Mouse (Mus musculus) liver, embryonic 16.5 days (tissue): Measurements from ENCODE around the gene Pdzd3. TPM values are rescaled to one million over a fixed set of nuclear protein-coding genes. Genes with fewer than 3 reads are reported as not detected.

ENCODE experiments used
- ATAC-seq: fragments of 200-750 bp; cut with Nextera tagmentation; 2 replicates; pipeline ENCODE4 v1.8.0; 2017; ENCODE audit warnings: low read depth, mild to moderate bottlenecking, moderate number of reproducible peaks, moderate library complexity
- H3K27ac ChIP-seq: fragments of 300-500 bp; sonication (generic); 2 replicates; pipeline ENCODE4 v1.5.1; 2014; ENCODE audit warnings: mild to moderate bottlenecking, low read length
- H3K27me3 ChIP-seq: fragments of 300-500 bp; sonication (generic); 2 replicates; pipeline ENCODE4 v1.6.1; 2014; ENCODE audit warnings: low read depth, low read length, mixed read lengths; ENCODE audit not compliant: control insufficient read depth, insufficient read depth
- H3K36me3 ChIP-seq: fragments of 300-500 bp; sonication (generic); 2 replicates; pipeline ENCODE4 v1.6.1; 2014; ENCODE audit warnings: mild to moderate bottlenecking; ENCODE audit not compliant: control insufficient read depth, insufficient read depth
- H3K4me1 ChIP-seq: fragments of 300-500 bp; sonication (generic); 2 replicates; pipeline ENCODE4 v1.6.1; 2014; ENCODE audit warnings: low read depth, low read length, mixed read lengths; ENCODE audit not compliant: control insufficient read depth
- H3K4me2 ChIP-seq: fragments of 300-500 bp; sonication (generic); 2 replicates; pipeline ENCODE4 v1.6.1; 2014; ENCODE audit warnings: low read depth, low read length, mixed read lengths
- H3K4me3 ChIP-seq: fragments of 300-500 bp; sonication (generic); 2 replicates; pipeline ENCODE4 v1.5.1; 2014; ENCODE audit warnings: low read depth, mild to moderate bottlenecking, low read length
- H3K9ac ChIP-seq: fragments of 300-500 bp; sonication (generic); 2 replicates; pipeline ENCODE4 v1.6.1; 2014; ENCODE audit warnings: low read depth, low read length
- H3K9me3 ChIP-seq: fragments of 300-500 bp; sonication (generic); replicated peaks from 2 replicates; pipeline ENCODE4 v1.6.1; 2016; ENCODE audit warnings: low read length; ENCODE audit not compliant: control insufficient read depth
- WGBS: fragments of 180-500 bp; shearing (Covaris S2); extraction: QIAGEN DNeasy Blood & Tissue Kit; methylation state at CpG from one replicate; pipeline ENCODE4 v1.1.7; 2014; ENCODE audit not compliant: insufficient replicate concordance; 5-methylcytosine and 5-hydroxymethylcytosine counted together
- polyA plus RNA-seq: library from polyadenylated mRNA; unstranded; fragments of >200 nt; fragmentation: Nextera tagmentation; extraction: Ambion mirVana; gene quantifications from 2 replicates; pipeline ENCODE4 v1.2.1, GENCODE M21; 2015

Gene Pdzd3
- polyA plus RNA-seq, 1 experiment from 2014 or later = 0.14 TPM

DNA sequence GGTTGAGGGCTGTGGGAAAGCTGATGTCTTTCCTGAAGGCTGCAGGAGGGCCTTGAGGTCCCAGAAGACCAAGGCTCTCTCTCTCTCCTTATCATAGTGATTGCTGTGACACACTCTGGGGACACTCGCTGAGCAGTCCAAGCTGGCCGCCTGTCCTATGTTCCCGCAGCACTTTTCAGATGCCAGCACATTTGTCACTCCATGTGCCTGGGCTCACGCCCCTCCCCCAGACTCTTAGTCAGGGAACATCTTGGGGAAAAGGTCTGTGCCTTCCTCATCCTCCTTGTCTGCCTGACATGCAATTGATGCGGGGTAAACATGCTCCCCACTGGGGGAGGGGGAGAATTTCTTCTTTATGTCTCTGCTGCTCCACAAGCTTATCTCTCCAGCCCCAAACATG, 31.9 kb upstream of the Pdzd3 start:
- H3K27me3 ChIP-seq = no peaks in the 10 kb centered on the region; the same call in 1 of the 2 replicates
- H3K27ac ChIP-seq = no peak overlapping the region
- H3K4me1 ChIP-seq = peaks cover 19% of the 10 kb centered on the region
- whole genome bisulfite sequencing = 63% methylated on average over 5 of the region's 5 CpGs
- ATAC-seq = no peak
- H3K9me3 ChIP-seq = no peaks in the 10 kb centered on the region
- H3K36me3 ChIP-seq = peaks cover 29% of the 10 kb centered on the region
- H3K4me3 ChIP-seq = no peak overlapping the region
- no peak overlapping the region for H3K4me2 ChIP-seq
- no peak overlapping the region for H3K9ac ChIP-seq

DNA sequence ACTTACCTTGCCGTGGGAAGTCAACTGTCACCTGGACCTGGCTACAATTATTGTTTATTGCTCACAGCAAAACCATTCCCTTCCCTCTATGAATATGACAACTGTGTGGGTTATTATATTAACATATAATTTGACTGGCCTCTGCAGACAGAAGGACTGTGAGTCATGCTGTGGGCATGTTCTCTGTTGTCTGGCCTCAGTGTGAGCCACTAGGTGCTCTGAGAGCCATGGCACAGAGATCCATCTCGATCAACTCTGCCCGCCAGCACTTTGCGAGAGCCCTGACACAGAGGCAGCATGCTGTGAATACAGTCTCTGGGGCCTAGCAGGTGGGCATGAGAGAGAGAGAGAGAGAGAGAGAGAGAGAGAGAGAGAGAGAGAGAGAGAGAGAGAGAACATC, 18.7 kb upstream of the Pdzd3 start:
- Histone ChIP-seq H3K9ac (no peak overlapping the region), H3K36me3 (peaks cover 19% of the 10 kb centered on the region), H3K27ac (no peak overlapping the region), H3K27me3 (no peaks in the 10 kb centered on the region), H3K4me2 (no peak overlapping the region), H3K4me1 (peaks cover 16% of the 10 kb centered on the region), H3K4me3 (no peak overlapping the region), H3K9me3 (no peaks in the 10 kb centered on the region)
- 82% methylated on average over 4 of the region's 4 CpGs for WGBS
- ATAC-seq = no peak

DNA sequence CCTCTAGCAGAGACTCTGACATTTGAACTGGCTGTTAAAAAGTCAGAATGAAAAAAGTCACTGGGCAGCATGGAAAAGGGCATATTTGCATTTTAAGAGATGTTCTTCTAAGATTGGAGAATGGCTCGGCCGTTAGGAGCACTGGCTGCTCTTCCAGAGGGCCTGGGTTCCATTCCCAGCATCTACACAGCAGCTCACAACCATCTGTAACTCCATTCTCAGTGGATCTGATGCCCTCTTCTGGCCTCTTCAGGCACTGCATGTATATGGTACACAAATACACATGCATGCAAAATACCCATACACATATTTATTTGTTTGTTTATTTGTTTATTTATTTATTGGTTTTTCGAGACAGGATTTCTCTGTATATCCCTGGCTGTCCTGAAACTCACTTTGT, 17.8 kb upstream of the Pdzd3 start:
- peaks cover 16% of the 10 kb centered on the region for H3K4me1 ChIP-seq
- H3K9ac ChIP-seq = no peak overlapping the region
- WGBS = 66% methylated on average over 3 of the region's 3 CpGs
- H3K27ac ChIP-seq = no peak overlapping the region
- H3K4me3 ChIP-seq = no peak overlapping the region
- H3K4me2 ChIP-seq = no peak overlapping the region
- H3K36me3 ChIP-seq = peaks cover 10% of the 10 kb centered on the region
- ATAC-seq = no peak
- no peaks in the 10 kb centered on the region for H3K9me3 ChIP-seq
- H3K27me3 ChIP-seq = no peaks in the 10 kb centered on the region

DNA sequence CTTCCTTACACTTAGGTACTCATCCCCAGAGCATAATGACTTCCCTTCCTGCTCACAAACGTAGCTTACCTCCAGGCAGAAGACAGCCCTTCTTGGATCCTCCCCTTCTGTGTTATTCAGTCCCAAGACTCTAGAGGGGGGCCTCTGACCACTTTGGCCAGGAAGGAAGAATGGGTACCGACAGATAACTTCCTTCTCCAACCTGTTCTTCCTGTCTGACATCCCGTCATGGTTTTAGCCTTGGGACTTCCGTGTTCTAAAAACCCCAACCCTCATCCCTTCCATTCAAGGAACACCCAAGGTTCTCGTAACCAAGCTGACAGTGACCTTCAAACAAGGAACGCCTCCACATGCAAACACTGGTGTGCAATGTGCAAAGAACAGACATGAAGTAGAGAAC, 17.2 kb upstream of the Pdzd3 start, which contains the start of gene Nlrx1:
TSS of gene Nlrx1 (minus strand) at position 168 of the 400 bp plus-strand sequence.
- Histone ChIP-seq H3K9me3 (no peaks in the 10 kb centered on the region), H3K36me3 (peaks cover 4% of the 10 kb centered on the region; the same call in 1 of the 2 replicates), H3K4me3 (peak within 1 kb of the TSS; percentile 68), H3K27ac (peak within 1 kb of the TSS; percentile 87), H3K4me1 (peaks cover 16% of the 10 kb centered on the region), H3K27me3 (no peaks in the 10 kb centered on the region), H3K9ac (peak within 1 kb of the TSS; percentile 85), H3K4me2 (peak within 1 kb of the TSS; percentile 93)
- WGBS = 22% methylated on average over 6 of the region's 6 CpGs
- peak; percentile 51 for ATAC-seq

DNA sequence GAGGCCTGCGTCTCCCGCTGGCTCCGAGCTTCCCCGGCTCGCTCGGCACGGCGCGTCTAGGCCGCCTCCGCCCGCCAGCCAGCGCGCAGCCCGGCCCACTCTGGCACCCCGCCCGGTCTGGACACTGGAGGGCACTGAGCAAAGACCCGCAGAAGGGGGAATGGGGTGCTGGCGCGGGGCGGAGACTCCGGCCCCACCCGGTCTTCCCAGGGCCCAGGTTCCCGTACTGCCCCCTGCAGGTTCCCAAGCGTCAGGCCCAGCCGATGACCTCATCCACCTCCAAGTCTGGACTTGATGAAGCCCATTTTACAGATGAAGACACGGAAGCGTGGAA, 16.7 kb upstream of the Pdzd3 start:
- peak overlapping the region; percentile 68 for H3K4me3 ChIP-seq
- no peaks in the 10 kb centered on the region for H3K9me3 ChIP-seq
- H3K4me1 ChIP-seq = peaks cover 16% of the 10 kb centered on the region
- peak overlapping the region; percentile 87 for H3K27ac ChIP-seq
- peak overlapping the region; percentile 85 for H3K9ac ChIP-seq
- ATAC-seq = peak; percentile 90
- H3K4me2 ChIP-seq = peak overlapping the region; percentile 93
- WGBS = 2% methylated on average over 28 of the region's 28 CpGs
- no peaks in the 10 kb centered on the region; the same call in 1 of the 2 replicates for H3K36me3 ChIP-seq
- no peaks in the 10 kb centered on the region for H3K27me3 ChIP-seq

DNA sequence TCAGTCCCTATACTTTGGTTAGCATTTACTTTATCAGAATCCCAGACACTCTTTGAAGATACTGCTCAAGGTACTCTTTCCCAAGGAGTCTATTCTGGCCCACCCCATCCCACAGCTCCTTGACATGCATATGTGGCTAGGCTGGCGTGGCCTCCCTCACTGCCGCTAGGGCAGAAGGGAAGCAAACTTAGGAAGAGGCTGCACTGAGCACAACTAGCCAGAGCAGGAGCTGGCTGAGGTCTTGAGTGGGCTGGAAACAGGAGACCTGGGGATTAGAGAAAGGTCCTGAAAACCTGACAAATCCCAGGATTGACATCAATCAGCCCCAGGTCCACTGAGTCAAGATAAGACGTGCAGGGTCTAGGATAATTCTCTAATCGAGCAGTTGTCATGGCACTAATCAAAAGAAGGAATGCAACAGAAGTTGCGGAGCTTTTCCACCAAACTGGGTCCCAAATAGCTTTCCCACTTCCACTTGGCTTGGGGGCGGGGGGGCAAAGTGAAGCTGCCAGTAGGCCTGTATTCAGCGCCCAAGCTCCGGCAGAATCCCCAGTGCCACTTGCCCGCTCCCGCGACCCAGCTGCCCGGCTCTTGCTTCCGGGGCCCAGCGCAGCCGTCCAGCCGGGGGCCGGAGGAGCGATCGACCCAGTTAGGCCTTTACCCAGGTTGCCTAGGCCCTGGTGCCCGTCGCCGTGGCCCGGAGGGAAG, 16.2 kb upstream of the Pdzd3 start:
- H3K4me3 ChIP-seq = peak overlapping the region; percentile 68
- ATAC-seq = 0 out of 2 replicates have a peak, but pooled peaks have one; percentile 17
- no peaks in the 10 kb centered on the region for H3K36me3 ChIP-seq
- H3K9ac ChIP-seq = peak overlapping the region; percentile 85
- H3K4me1 ChIP-seq = peaks cover 16% of the 10 kb centered on the region
- H3K9me3 ChIP-seq = no peaks in the 10 kb centered on the region
- H3K27me3 ChIP-seq = no peaks in the 10 kb centered on the region
- H3K4me2 ChIP-seq = peak overlapping the region; percentile 93
- WGBS = 7% methylated on average over 21 of the region's 23 CpGs
- H3K27ac ChIP-seq = peak overlapping the region; percentile 87

DNA sequence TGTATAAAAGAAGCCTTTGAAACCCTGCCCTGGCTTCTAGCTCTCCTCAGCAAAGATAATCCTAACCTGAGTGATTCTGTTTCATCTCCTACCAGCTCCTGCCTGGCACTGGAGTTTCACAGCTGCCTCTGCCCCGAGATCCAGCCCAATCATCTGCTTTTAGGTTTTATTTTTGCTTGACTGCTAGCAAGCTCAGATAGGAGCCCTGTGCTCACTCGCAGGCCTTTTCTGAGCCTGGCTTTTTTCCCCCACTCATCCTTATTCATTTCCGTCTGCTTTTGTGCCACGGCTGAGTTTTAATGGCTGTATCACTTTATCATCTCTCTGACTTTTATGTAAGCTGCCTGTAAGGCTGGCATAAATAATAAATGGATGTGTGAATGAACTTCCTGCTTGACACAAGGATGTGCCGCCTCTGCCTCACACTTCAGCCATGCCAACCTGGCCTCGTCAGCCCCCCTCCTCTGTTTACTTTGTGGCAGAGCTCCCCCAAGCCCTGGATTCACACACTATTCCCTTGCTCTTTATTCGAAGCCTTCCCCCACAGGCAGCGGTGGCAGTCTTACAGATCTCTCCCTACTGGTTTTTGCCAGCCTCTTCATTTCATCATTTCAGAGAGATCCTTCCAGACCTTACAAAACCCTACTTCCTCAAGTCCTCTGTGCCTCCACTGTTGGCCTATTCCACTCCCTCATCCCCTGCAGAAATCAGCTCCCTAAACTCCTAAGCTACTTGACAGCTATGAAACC, 15.4 kb upstream of the Pdzd3 start:
- Histone ChIP-seq H3K4me2 (peak overlapping the region; percentile 93; the same call in 1 of the 2 replicates), H3K27ac (peak overlapping the region; percentile 87; the same call in 1 of the 2 replicates), H3K9me3 (no peaks in the 10 kb centered on the region), H3K4me1 (peaks cover 16% of the 10 kb centered on the region), H3K9ac (no peak overlapping the region), H3K27me3 (no peaks in the 10 kb centered on the region), H3K4me3 (peak overlapping the region; percentile 68; the same call in 1 of the 2 replicates), H3K36me3 (no peaks in the 10 kb centered on the region)
- 69% methylated on average over 8 of the region's 8 CpGs for WGBS
- ATAC-seq = no peak

DNA sequence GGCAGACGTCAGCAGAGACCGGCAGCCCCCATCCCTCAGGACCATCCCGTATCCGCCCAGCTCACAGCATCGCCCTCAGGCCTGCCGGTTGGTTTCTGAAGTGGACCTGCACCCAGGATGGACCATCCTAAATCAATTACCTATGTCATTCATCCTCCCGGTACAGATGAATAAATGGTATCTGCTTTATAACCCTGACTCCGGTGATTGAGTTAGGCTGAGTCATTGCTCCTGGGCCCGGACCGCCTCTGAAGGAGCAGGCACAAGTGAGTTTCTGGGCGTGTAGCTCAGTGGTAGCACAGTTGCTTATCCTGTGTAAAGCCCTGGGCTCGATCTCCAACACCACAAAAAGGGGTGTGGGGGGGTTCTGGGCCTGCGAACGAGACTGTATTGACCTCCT, 10.1 kb upstream of the Pdzd3 start:
- Histone ChIP-seq H3K27me3 (no peaks in the 10 kb centered on the region), H3K36me3 (no peaks in the 10 kb centered on the region), H3K27ac (no peak overlapping the region), H3K9me3 (no peaks in the 10 kb centered on the region), H3K4me2 (no peak overlapping the region), H3K4me3 (no peak overlapping the region), H3K4me1 (no peaks in the 10 kb centered on the region; the same call in 1 of the 2 replicates), H3K9ac (no peak overlapping the region)
- 75% methylated on average over 14 of the region's 14 CpGs for WGBS
- ATAC-seq = no peak

DNA sequence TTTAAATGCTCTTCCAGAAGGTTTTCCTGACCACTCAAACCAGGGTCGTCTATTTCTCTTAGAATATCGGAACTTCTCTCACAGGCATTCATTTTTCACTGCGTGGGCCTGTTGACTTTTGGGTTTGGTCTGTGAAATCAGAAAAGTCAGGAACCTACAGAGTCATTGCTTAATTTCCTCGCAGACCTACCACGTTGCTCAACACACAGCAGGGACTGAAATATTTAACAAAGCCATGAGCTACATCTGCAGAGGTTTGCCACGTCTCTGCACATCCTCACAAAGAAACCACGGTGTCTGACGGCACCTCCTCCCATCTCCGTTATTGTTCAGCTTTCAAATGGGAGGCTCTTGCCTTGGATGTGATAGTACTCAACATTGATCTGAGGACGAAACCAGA, 7.7 kb upstream of the Pdzd3 start:
- ATAC-seq = no peak

More for the DNA sequence above, 7.7 kb upstream of the Pdzd3 start:
- H3K4me2 ChIP-seq = no peak overlapping the region
- no peak overlapping the region for H3K4me3 ChIP-seq
- H3K9ac ChIP-seq = no peak overlapping the region; the same call in 1 of the 2 replicates
- H3K27ac ChIP-seq = peak overlapping the region; percentile 39
- no peaks in the 10 kb centered on the region; the same call in 1 of the 2 replicates for H3K4me1 ChIP-seq
- H3K27me3 ChIP-seq = no peaks in the 10 kb centered on the region
- no peaks in the 10 kb centered on the region for H3K36me3 ChIP-seq
- WGBS = 51% methylated on average over 10 of the region's 10 CpGs
- H3K9me3 ChIP-seq = no peaks in the 10 kb centered on the region
